Mouse (Mus musculus) spleen, adult 2 months (tissue): ENCODE measurements around the gene Apoc1.

ENCODE experiments used
- CTCF ChIP-seq: fragments of 200-500 bp; IDR thresholded peaks from 2 replicates; pipeline ENCODE4 v1.5.1; 2011; ENCODE audit warnings: mild to moderate bottlenecking, inconsistent platforms; ENCODE audit not compliant: insufficient read depth, insufficient read length, insufficient replicate concordance; ENCODE audit errors: extremely low read depth
- POLR2A ChIP-seq: fragments of 200-500 bp; IDR thresholded peaks from 2 replicates; pipeline ENCODE4 v1.6.1; 2011; ENCODE audit warnings: low read depth, low read length, inconsistent platforms

- TF ChIP-seq POLR2A (no peak), CTCF (peak; percentile 12; the same call in 1 of the 2 replicates)
Measured at GRCm38 (mm10) chr7:19713196-19713595, 20.7 kb upstream of the Apoc1 start.
